Mouse (Mus musculus): ENCODE measurements around the gene Gm1113. TPM values are rescaled to one million over a fixed set of nuclear protein-coding genes. Genes with fewer than 3 reads are reported as not detected.

Gene Gm1113
- polyA plus RNA-seq, 1 experiment from 2014 or later, result not detected

- WGBS, result 89% methylated on average over 8 of the region's 8 CpGs
- no peak overlapping the region for H3K9ac ChIP-seq
- peaks cover 16% of the 10 kb centered on the region; the same call in 1 of the 2 replicates for H3K36me3 ChIP-seq (replicated peaks)
- H3K27ac ChIP-seq, result no peak overlapping the region
- no peak overlapping the region for H3K4me3 ChIP-seq
- no peak overlapping the region for H3K4me2 ChIP-seq
- no peaks in the 10 kb centered on the region for H3K9me3 ChIP-seq
- H3K4me1 ChIP-seq, result no peaks in the 10 kb centered on the region
- no peak for ATAC-seq (replicated peaks)
- no peaks in the 10 kb centered on the region for H3K27me3 ChIP-seq (replicated peaks)
These were observed 58.5 kb downstream of the Gm1113 start for GRCm38 (mm10) chr9:35459594-35459993.

Other genes starting within 250 kb of the Gm1113 start
- gene Cdon, start 97.1 kb downstream of the Gm1113 start, polyA plus RNA-seq (2015; fragmentation: Nextera tagmentation; extraction: Ambion mirVana), result 4.0 and 6.2 TPM in 2 replicates
- 27.9 and 30.0 TPM in 2 replicates for gene Ddx25, start 40.3 kb upstream of the Gm1113 start, polyA plus RNA-seq (2015; fragmentation: Nextera tagmentation; extraction: Ambion mirVana)
- 14.8 and 16.0 TPM in 2 replicates for gene Pus3, start 40.3 kb upstream of the Gm1113 start, polyA plus RNA-seq (2015; fragmentation: Nextera tagmentation; extraction: Ambion mirVana)
- gene Pate2, start 52.0 kb upstream of the Gm1113 start, polyA plus RNA-seq (2015; fragmentation: Nextera tagmentation; extraction: Ambion mirVana), result 1.2 TPM in 2 replicates
- 14.5 and 16.3 TPM in 2 replicates for gene Hyls1, start 52.1 kb upstream of the Gm1113 start, polyA plus RNA-seq (2015; fragmentation: Nextera tagmentation; extraction: Ambion mirVana)
- not detected in 2 replicates for gene Pate4, start 93.7 kb upstream of the Gm1113 start, polyA plus RNA-seq (2015; fragmentation: Nextera tagmentation; extraction: Ambion mirVana)
- gene Pate3, start 129.9 kb upstream of the Gm1113 start, polyA plus RNA-seq (2015; fragmentation: Nextera tagmentation; extraction: Ambion mirVana), result not detected in 2 replicates
- gene Pate1, start 169.1 kb upstream of the Gm1113 start, polyA plus RNA-seq (2015; fragmentation: Nextera tagmentation; extraction: Ambion mirVana), result not detected in 2 replicates
- not detected in 2 replicates for gene Gm17677, start 222.8 kb upstream of the Gm1113 start, polyA plus RNA-seq (2015; fragmentation: Nextera tagmentation; extraction: Ambion mirVana)